Mouse (Mus musculus) liver, adult 2 months (tissue): ENCODE data around the gene Prune2. TPM values are rescaled to one million over a fixed set of nuclear protein-coding genes. Genes with fewer than 3 reads are reported as not detected.
A peak's percentile ranks its signal among the peaks of the same experiment; 100 is the strongest.

Experiments
- DNase-seq: peaks from one replicate; pipeline ENCODE4 v3.0.0-alpha.2; 2011; ENCODE audit warnings: low read depth, low spot score; ENCODE audit errors: extremely low read depth
- H3K27ac ChIP-seq: fragments of 200-500 bp; replicated peaks from 2 replicates; pipeline ENCODE4 v1.5.1; 2012; ENCODE audit warnings: low read depth, mild to moderate bottlenecking, control low read depth, inconsistent platforms, low read length; ENCODE audit not compliant: insufficient read depth
- H3K27me3 ChIP-seq: fragments of 200-500 bp; 2 replicates; pipeline ENCODE4 v1.6.1; 2012; ENCODE audit warnings: mild to moderate bottlenecking, moderate library complexity, low read length, inconsistent platforms; ENCODE audit not compliant: control insufficient read depth, insufficient read depth
- H3K36me3 ChIP-seq: fragments of 200-500 bp; 2 replicates; pipeline ENCODE4 v1.6.1; 2012; ENCODE audit warnings: low read length, inconsistent platforms; ENCODE audit not compliant: control insufficient read depth, insufficient read depth
- H3K4me1 ChIP-seq: fragments of 200-500 bp; 2 replicates; pipeline ENCODE4 v1.6.1; 2011; ENCODE audit warnings: low read length; ENCODE audit not compliant: control insufficient read depth, insufficient read depth
- H3K4me3 ChIP-seq: fragments of 200-500 bp; 2 replicates; pipeline ENCODE4 v1.5.1; 2011; ENCODE audit warnings: low read depth, mild to moderate bottlenecking, control low read depth, low read length, moderate library complexity; ENCODE audit not compliant: insufficient read depth
- H3K79me2 ChIP-seq: fragments of 200-500 bp; 2 replicates; pipeline ENCODE4 v1.6.1; 2012; ENCODE audit warnings: inconsistent platforms, mild to moderate bottlenecking, low read length, moderate library complexity; ENCODE audit not compliant: control insufficient read depth, insufficient read depth
- H3K9ac ChIP-seq: fragments of 200-500 bp; 2 replicates; pipeline ENCODE4 v1.6.1; 2012; ENCODE audit warnings: low read depth, mild to moderate bottlenecking, control low read depth, inconsistent platforms, low read length
- CTCF ChIP-seq: fragments of 200-500 bp; IDR thresholded peaks from 2 replicates; pipeline ENCODE4 v1.5.1; 2011; ENCODE audit warnings: low read depth, low read length, control low read depth
- POLR2A ChIP-seq: fragments of 200-500 bp; IDR thresholded peaks from 2 replicates; pipeline ENCODE4 v1.6.1; 2011; ENCODE audit warnings: low read length, control low read depth; ENCODE audit not compliant: insufficient read depth; ENCODE audit errors: extremely low read depth
- WGBS: fragments of 180-500 bp; shearing (Covaris S2); methylation state at CpG from one replicate; pipeline ENCODE4 v1.1.7; 2018; 5-methylcytosine and 5-hydroxymethylcytosine counted together
- polyA plus RNA-seq: library from polyadenylated mRNA; depleted of rRNA; stranded (reverse); fragments of >200 nt; gene quantifications from 2 replicates; pipeline ENCODE4 v1.2.3, GENCODE M21; 2012
- total RNA-seq: library from RNA; depleted of rRNA; stranded (reverse); fragments of >200 nt; gene quantifications from 2 replicates; pipeline ENCODE4 v1.2.3, GENCODE M21; 2014

The Prune2 gene
- total and polyA plus RNA-seq, 2 experiments: 0.06 to 0.55 TPM

DNA sequence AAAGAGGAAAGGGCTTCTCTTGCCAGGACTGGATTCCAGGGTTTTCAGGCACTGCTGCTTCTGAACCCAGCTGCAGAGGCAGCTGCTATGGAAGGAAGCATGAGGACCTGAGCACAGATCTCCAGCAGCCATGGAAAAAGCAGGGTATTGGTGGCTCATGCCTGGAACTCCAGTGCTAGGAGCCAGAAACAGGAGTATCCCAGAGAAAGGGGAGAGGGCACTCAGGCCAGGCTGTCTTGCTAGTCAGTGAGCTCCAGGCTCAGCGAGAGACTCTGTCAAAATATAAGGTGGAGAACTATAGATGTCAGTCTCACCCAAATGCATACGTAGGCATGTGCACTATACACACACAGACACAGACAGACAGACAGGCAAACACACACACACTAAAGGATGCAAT, 140.4 kb downstream of the Prune2 start:
- WGBS: 75% methylated on average over 2 of the region's 2 CpGs
- H3K27me3 ChIP-seq: no peaks in the 10 kb centered on the region
- TF ChIP-seq POLR2A: no peak
- TF ChIP-seq CTCF: no peak

GRCm38 (mm10) chr19:17097210-17097609, 141.3 kb downstream of the Prune2 start:
- DNase-seq: no peak
- TF ChIP-seq POLR2A: no peak
- TF ChIP-seq CTCF: no peak
- Histone ChIP-seq H3K27ac (no peak overlapping the region), H3K9ac (no peak overlapping the region), H3K4me1 (no peaks in the 10 kb centered on the region), H3K79me2 (no peaks in the 10 kb centered on the region), H3K36me3 (no peaks in the 10 kb centered on the region), H3K4me3 (no peak overlapping the region), H3K27me3 (no peaks in the 10 kb centered on the region)
- WGBS: 26% methylated on average over 6 of the region's 6 CpGs

More for the DNA sequence above, 140.4 kb downstream of the Prune2 start:
- Histone ChIP-seq H3K36me3 (no peaks in the 10 kb centered on the region), H3K9ac (no peak overlapping the region), H3K27ac (no peak overlapping the region), H3K4me3 (no peak overlapping the region), H3K79me2 (no peaks in the 10 kb centered on the region), H3K4me1 (no peaks in the 10 kb centered on the region)
- no peak for DNase-seq

DNA sequence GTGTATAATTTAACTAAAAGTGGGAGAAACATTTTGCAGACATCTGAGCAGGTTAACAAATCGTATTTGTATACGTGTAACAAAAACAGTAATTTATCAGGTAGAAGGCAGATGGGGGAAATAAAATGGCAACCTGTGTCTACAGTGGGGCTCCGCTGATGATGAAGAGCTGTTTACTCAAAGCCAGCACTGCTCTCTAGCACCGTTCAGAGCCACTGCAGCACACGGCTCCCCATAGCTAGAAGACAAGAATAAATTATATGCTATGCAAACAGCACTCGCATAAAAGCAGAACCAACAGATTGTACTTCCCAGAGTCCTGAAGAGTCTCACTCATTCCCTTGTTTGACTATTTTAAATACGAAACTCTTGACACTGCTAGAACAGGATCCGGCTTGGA, 152.9 kb downstream of the Prune2 start:
- no peaks in the 10 kb centered on the region for H3K27me3 ChIP-seq
- no peaks in the 10 kb centered on the region for H3K36me3 ChIP-seq
- H3K9ac ChIP-seq: no peak overlapping the region
- TF ChIP-seq CTCF: no peak
- no peak for TF ChIP-seq POLR2A
- no peak for DNase-seq
- no peaks in the 10 kb centered on the region for H3K79me2 ChIP-seq
- 74% methylated on average over 8 of the region's 8 CpGs for WGBS
- no peaks in the 10 kb centered on the region for H3K4me1 ChIP-seq
- H3K4me3 ChIP-seq: no peak overlapping the region
- no peak overlapping the region for H3K27ac ChIP-seq

GRCm38 (mm10) chr19:17124034-17124735, 168.3 kb downstream of the Prune2 start:
- no peaks in the 10 kb centered on the region for H3K4me1 ChIP-seq
- H3K27me3 ChIP-seq: no peaks in the 10 kb centered on the region
- H3K4me3 ChIP-seq: no peak overlapping the region
- TF ChIP-seq POLR2A (no peak), CTCF (peak; percentile 20; the same call in 1 of the 2 replicates)
- H3K36me3 ChIP-seq: no peaks in the 10 kb centered on the region
- DNase-seq: peak; percentile 48
- no peak overlapping the region for H3K9ac ChIP-seq
- H3K27ac ChIP-seq: no peak overlapping the region
- no peaks in the 10 kb centered on the region for H3K79me2 ChIP-seq
- 61% methylated on average over 12 of the region's 12 CpGs for WGBS

DNA sequence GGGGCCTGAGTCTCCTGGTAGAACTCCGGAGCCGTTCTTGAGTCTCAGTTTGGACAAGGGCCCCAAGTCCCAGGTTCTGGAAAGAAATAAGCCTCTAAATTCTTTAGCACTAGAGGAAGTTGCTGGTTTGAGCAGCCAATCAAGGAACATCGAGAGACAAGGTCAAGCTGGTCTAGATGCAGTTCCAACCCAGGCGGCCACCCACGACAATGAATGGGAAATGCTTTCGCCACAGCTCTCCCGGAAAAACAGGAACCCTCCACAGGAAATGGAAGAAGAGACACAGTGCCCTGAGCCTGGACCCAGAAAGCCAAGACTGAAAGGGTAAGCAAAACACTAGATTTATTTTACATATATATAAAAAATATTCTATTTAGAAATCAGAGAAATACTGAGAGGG, 169.5 kb downstream of the Prune2 start:
- Histone ChIP-seq H3K79me2 (no peaks in the 10 kb centered on the region), H3K36me3 (no peaks in the 10 kb centered on the region), H3K4me3 (no peak overlapping the region), H3K4me1 (no peaks in the 10 kb centered on the region), H3K27ac (no peak overlapping the region), H3K27me3 (no peaks in the 10 kb centered on the region), H3K9ac (no peak overlapping the region)
- DNase-seq: peak; percentile 10
- TF ChIP-seq CTCF (no peak), POLR2A (no peak)
- 78% methylated on average over 7 of the region's 7 CpGs for WGBS

- Histone ChIP-seq H3K27me3 (no peaks in the 10 kb centered on the region), H3K4me3 (no peak overlapping the region), H3K4me1 (no peaks in the 10 kb centered on the region), H3K79me2 (no peaks in the 10 kb centered on the region), H3K36me3 (no peaks in the 10 kb centered on the region), H3K27ac (no peak overlapping the region), H3K9ac (no peak overlapping the region)
- DNase-seq: no peak
- TF ChIP-seq CTCF: no peak
- TF ChIP-seq POLR2A: no peak
- WGBS: 76% methylated on average over 3 of the region's 3 CpGs
Measured at GRCm38 (mm10) chr19:17130544-17130943, 174.6 kb downstream of the Prune2 start.
